Comparison of ENCODE assay signal across 13 mouse cellular contexts in genomic region chr9:13474951-13475350, GRCm38 (mm10). TPM values are rescaled to one million over a fixed set of nuclear protein-coding genes. Genes with fewer than 3 reads are reported as not detected.
"Had no signal": no experiment of that assay in that cellular context is flagged by ENCODE, and none has a peak within 500 bp of the region (broad histone marks: within the 10 kb centered on the region; RNA-seq: fewer than 3 reads in every experiment).

No protein-coding gene starts in this region.

- DNase-seq: kidney, postnatal 36 days; lung, embryonic 14.5 days; lung, postnatal 10 days; lung, postnatal 4 days; midbrain, embryonic 14.5 days; thymus, adult 18-20 months; thymus, postnatal 14 days had no signal

- ATAC-seq: liver, embryonic 12.5 days had no signal

RNA-seq across cellular contexts. Expression of gene Gm17571, which starts 28.4 kb away (rescaled TPM):
- total RNA-seq: layer of hippocampus, adult 8-10 months; layer of hippocampus, postnatal 14 days; left cerebral cortex, adult 18-20 months; left cerebral cortex, postnatal 10 days; megakaryocyte, adult 5-6 weeks had no signal
